Mouse (Mus musculus): ENCODE results near the gene Aldh6a1. TPM values are rescaled to one million over a fixed set of nuclear protein-coding genes. Genes with fewer than 3 reads are reported as not detected.

The Aldh6a1 gene
- 10 to 100 TPM; 10.8 to 12.8 TPM for total RNA-seq (2023)

GRCm38 (mm10) chr12:84450718-84451646 lies at the start of gene Aldh6a1, which contains the start of gene Lin52:
Gene Aldh6a1, minus strand, starts transcription at chr12:84451004.
Gene Lin52, plus strand, starts transcription at chr12:84451422.

GRCm38 (mm10) chr12:84416834-84417604 lies 33.8 kb downstream of the Aldh6a1 start, which contains the start of gene Rnf113a2:
Gene Rnf113a2, plus strand, starts transcription at chr12:84417196.

GRCm38 (mm10) chr12:84408819-84409507 lies 41.8 kb downstream of the Aldh6a1 start, which contains the start of the genes Entpd5 and Bbof1:
Gene Entpd5, minus strand, starts transcription at chr12:84409029.
Gene Bbof1, plus strand, starts transcription at chr12:84409071.

Other genes with a start within 250 kb of the Aldh6a1 start
- gene Elmsan1, start 232.1 kb downstream of the Aldh6a1 start, total RNA-seq (2023), result 10 to 100 TPM; 90.8 to 95.5 TPM
- gene Ptgr2, start 165.8 kb downstream of the Aldh6a1 start, total RNA-seq (2023), result 10 to 100 TPM; 17.4 to 19.6 TPM
- 10 to 100 TPM; 71.7 to 81.9 TPM for gene Zfp410, start 134.2 kb downstream of the Aldh6a1 start, total RNA-seq (2023)
- 10 to 100 TPM; 22.9 to 23.9 TPM for gene Coq6, start 89.3 kb downstream of the Aldh6a1 start, total RNA-seq (2023)
- gene Fam161b, start 89.2 kb downstream of the Aldh6a1 start, total RNA-seq (2023), result 1 to 10 TPM; 1.3 TPM
- gene Entpd5, start 42.0 kb downstream of the Aldh6a1 start, total RNA-seq (2023), result 10 to 100 TPM; 40.1 to 47.5 TPM
- gene Bbof1, start 41.9 kb downstream of the Aldh6a1 start, total RNA-seq (2023), result 1 to 10 TPM; 1.5 to 1.9 TPM
- 10 to 100 TPM; 34.9 to 37.8 TPM for gene Rnf113a2, start 33.8 kb downstream of the Aldh6a1 start, total RNA-seq (2023)
- 10 to 100 TPM; 18.6 to 19.0 TPM for gene Lin52, start 418 bp upstream of the Aldh6a1 start, total RNA-seq (2023)
- gene Vsx2, start 118.8 kb upstream of the Aldh6a1 start, total RNA-seq (2023), result not detected
- gene Abcd4, start 166.4 kb upstream of the Aldh6a1 start, total RNA-seq (2023), result 10 to 100 TPM; 20.1 to 20.7 TPM
- gene Vrtn, start 190.0 kb upstream of the Aldh6a1 start, total RNA-seq (2023), result not detected
- not detected for gene Syndig1l, start 247.8 kb upstream of the Aldh6a1 start, total RNA-seq (2023)